Mouse (Mus musculus): ENCODE data around the gene Sec23ip. TPM values are rescaled to one million over a fixed set of nuclear protein-coding genes. Genes with fewer than 3 reads are reported as not detected.

The Sec23ip gene
- total and polyA plus RNA-seq, 2 experiments from 2014 or later: 10.6 to 20.2 TPM

DNA sequence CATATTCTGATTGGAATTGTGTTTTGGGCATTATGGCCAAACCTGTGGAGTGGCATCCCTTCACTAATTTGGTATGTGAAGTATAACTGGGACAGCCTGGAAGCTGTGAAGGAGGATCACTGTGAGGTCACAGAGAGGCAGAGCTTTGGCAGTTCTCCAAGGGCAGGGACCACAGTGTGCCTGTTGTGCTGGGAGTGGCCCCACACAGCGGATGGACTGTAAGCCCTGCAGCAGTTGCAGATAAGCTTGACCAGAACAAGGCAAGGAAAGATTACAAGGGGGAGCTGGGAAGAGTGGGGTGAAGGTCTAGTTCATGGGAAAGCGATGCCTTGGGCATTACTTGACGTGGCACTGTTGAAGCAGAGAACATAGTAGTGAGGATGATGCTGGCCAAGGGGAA is 4.0 kb downstream of the Sec23ip start:
- Histone ChIP-seq H3K4me1 (ENCODE audit: control insufficient read depth, insufficient read depth) (peaks cover 34% of the 10 kb centered on the region), H3K36me3 (replicated peaks; ENCODE audit: control insufficient read depth, insufficient read depth, low read length) (peaks cover 27% of the 10 kb centered on the region), H3K9me3 (replicated peaks; ENCODE audit: control insufficient read depth, low read length) (no peaks in the 10 kb centered on the region), H3K4me3 (ENCODE audit: low read depth, low read length) (no peak overlapping the region), H3K4me2 (ENCODE audit: low read depth, low read length) (peak overlapping the region; percentile 24; the same call in 1 of the 2 replicates), H3K27ac (ENCODE audit: low read depth) (peak overlapping the region; percentile 43; the same call in 1 of the 2 replicates), H3K9ac (replicated peaks; ENCODE audit: low read depth, low read length) (no peak overlapping the region), H3K27me3 (ENCODE audit: control insufficient read depth, insufficient read depth, low read length) (no peaks in the 10 kb centered on the region)
- 0 out of 2 replicates have a peak, but pooled peaks have one; percentile 4 for TF ChIP-seq CTCF (IDR thresholded peaks at IDR 0.05; ENCODE audit: low read depth)
- TF ChIP-seq EP300 (IDR thresholded peaks at IDR 0.05; ENCODE audit: low read depth): no peak
- peak; percentile 89 for DNase-seq (ENCODE audit: low spot score)
- 1% methylated on average over 3 of the region's 3 CpGs for WGBS
- ATAC-seq (ENCODE audit: insufficient read depth, low read depth): peak; percentile 60

- peaks cover 29% of the 10 kb centered on the region for H3K4me1 ChIP-seq (ENCODE audit: control insufficient read depth, insufficient read depth)
- DNase-seq (ENCODE audit: low spot score) (no peak), ATAC-seq (ENCODE audit: insufficient read depth, low read depth) (peak; percentile 55)
- no peaks in the 10 kb centered on the region for H3K9me3 ChIP-seq (replicated peaks; ENCODE audit: control insufficient read depth, low read length)
- 61% methylated on average over 9 of the region's 9 CpGs for WGBS
- H3K9ac ChIP-seq (replicated peaks; ENCODE audit: low read depth, low read length): no peak overlapping the region
- no peak for TF ChIP-seq EP300 (IDR thresholded peaks at IDR 0.05; ENCODE audit: low read depth)
- no peak for TF ChIP-seq CTCF (IDR thresholded peaks at IDR 0.05; ENCODE audit: low read depth)
- no peak overlapping the region for H3K4me2 ChIP-seq (ENCODE audit: low read depth, low read length)
- no peak overlapping the region for H3K4me3 ChIP-seq (ENCODE audit: low read depth, low read length)
- peaks cover 43% of the 10 kb centered on the region for H3K36me3 ChIP-seq (replicated peaks; ENCODE audit: control insufficient read depth, insufficient read depth, low read length)
- 0 out of 2 replicates have a peak overlapping the region, but pooled peaks have one; percentile 16 for H3K27ac ChIP-seq (ENCODE audit: low read depth)
- H3K27me3 ChIP-seq (ENCODE audit: control insufficient read depth, insufficient read depth, low read length): no peaks in the 10 kb centered on the region
Observed at GRCm38 (mm10) chr7:128750296-128750695, 5.6 kb downstream of the Sec23ip start.

DNA sequence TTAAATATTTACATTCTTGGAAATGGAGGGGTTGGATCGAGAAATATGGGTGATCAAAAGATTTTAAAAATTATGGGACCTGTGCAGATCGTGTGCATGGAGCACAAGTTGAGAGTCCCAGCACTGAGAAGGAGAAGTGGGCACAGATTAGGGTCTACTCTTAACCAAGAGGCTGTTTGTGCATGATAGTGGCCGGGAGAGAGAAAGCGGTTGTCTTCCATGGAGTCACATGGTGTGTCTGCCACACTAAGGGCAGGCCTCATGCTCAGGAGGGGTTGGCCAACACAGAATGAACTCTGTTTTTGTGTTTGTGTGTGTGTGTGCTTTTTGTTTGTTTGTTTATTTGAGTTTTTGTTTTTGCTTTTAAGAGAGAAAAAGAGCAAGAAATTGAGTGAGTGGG is 7.3 kb downstream of the Sec23ip start:
- Histone ChIP-seq H3K4me3 (ENCODE audit: low read depth, low read length) (no peak overlapping the region), H3K27ac (ENCODE audit: low read depth) (no peak overlapping the region), H3K4me1 (ENCODE audit: control insufficient read depth, insufficient read depth) (peaks cover 16% of the 10 kb centered on the region), H3K9ac (replicated peaks; ENCODE audit: low read depth, low read length) (no peak overlapping the region), H3K9me3 (replicated peaks; ENCODE audit: control insufficient read depth, low read length) (no peaks in the 10 kb centered on the region), H3K27me3 (ENCODE audit: control insufficient read depth, insufficient read depth, low read length) (no peaks in the 10 kb centered on the region), H3K36me3 (replicated peaks; ENCODE audit: control insufficient read depth, insufficient read depth, low read length) (peaks cover 55% of the 10 kb centered on the region), H3K4me2 (ENCODE audit: low read depth, low read length) (no peak overlapping the region)
- DNase-seq (ENCODE audit: low spot score) (no peak), ATAC-seq (ENCODE audit: insufficient read depth, low read depth) (no peak)
- 85% methylated on average over 4 of the region's 4 CpGs for WGBS
- no peak for TF ChIP-seq EP300 (IDR thresholded peaks at IDR 0.05; ENCODE audit: low read depth)
- TF ChIP-seq CTCF (IDR thresholded peaks at IDR 0.05; ENCODE audit: low read depth): no peak

DNA sequence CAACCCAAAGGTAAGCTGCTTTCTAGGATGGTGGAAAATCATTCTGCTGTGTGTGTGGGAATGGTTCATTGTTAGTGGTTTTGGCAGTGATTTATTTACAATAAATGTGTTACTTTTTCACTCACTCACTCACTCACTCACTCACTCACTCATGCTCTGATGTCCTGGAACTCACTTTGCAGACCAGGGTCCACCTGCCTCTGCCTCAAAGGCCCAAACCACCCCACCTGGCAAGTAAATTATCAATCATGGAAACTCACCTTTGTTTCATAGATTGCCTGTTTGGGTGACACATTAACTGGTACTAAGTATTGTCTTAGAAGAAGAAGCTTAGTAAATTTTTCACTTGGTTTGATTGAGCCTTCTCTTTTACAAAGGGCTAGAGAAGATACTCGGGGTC is 10.7 kb downstream of the Sec23ip start:
- H3K36me3 ChIP-seq (replicated peaks; ENCODE audit: control insufficient read depth, insufficient read depth, low read length): peaks cover 85% of the 10 kb centered on the region
- no peak for ATAC-seq (ENCODE audit: insufficient read depth, low read depth)
- no peak overlapping the region for H3K9ac ChIP-seq (replicated peaks; ENCODE audit: low read depth, low read length)
- 88% methylated on average over 1 of the region's 1 CpGs for WGBS
- H3K9me3 ChIP-seq (replicated peaks; ENCODE audit: control insufficient read depth, low read length): no peaks in the 10 kb centered on the region
- no peak overlapping the region for H3K27ac ChIP-seq (ENCODE audit: low read depth)
- H3K4me1 ChIP-seq (ENCODE audit: control insufficient read depth, insufficient read depth): no peaks in the 10 kb centered on the region
- no peak overlapping the region for H3K4me3 ChIP-seq (ENCODE audit: low read depth, low read length)
- DNase-seq (ENCODE audit: low spot score): no peak
- TF ChIP-seq CTCF (IDR thresholded peaks at IDR 0.05; ENCODE audit: low read depth): no peak
- TF ChIP-seq EP300 (IDR thresholded peaks at IDR 0.05; ENCODE audit: low read depth): no peak
- no peaks in the 10 kb centered on the region for H3K27me3 ChIP-seq (ENCODE audit: control insufficient read depth, insufficient read depth, low read length)
- no peak overlapping the region for H3K4me2 ChIP-seq (ENCODE audit: low read depth, low read length)

- Histone ChIP-seq H3K27ac (ENCODE audit: low read depth) (no peak overlapping the region), H3K4me1 (ENCODE audit: control insufficient read depth, insufficient read depth) (no peaks in the 10 kb centered on the region), H3K36me3 (replicated peaks; ENCODE audit: control insufficient read depth, insufficient read depth, low read length) (peaks cover 92% of the 10 kb centered on the region), H3K4me2 (ENCODE audit: low read depth, low read length) (no peak overlapping the region), H3K9ac (replicated peaks; ENCODE audit: low read depth, low read length) (no peak overlapping the region), H3K27me3 (ENCODE audit: control insufficient read depth, insufficient read depth, low read length) (no peaks in the 10 kb centered on the region), H3K9me3 (replicated peaks; ENCODE audit: control insufficient read depth, low read length) (no peaks in the 10 kb centered on the region), H3K4me3 (ENCODE audit: low read depth, low read length) (no peak overlapping the region)
- 89% methylated on average over 4 of the region's 4 CpGs for WGBS
- ATAC-seq (ENCODE audit: insufficient read depth, low read depth) (no peak), DNase-seq (ENCODE audit: low spot score) (no peak)
- TF ChIP-seq EP300 (IDR thresholded peaks at IDR 0.05; ENCODE audit: low read depth) (no peak), CTCF (IDR thresholded peaks at IDR 0.05; ENCODE audit: low read depth) (no peak)
Observed at GRCm38 (mm10) chr7:128758948-128759347, 14.2 kb downstream of the Sec23ip start.

- Histone ChIP-seq H3K36me3 (replicated peaks; ENCODE audit: control insufficient read depth, insufficient read depth, low read length) (peaks cover 91% of the 10 kb centered on the region), H3K4me3 (ENCODE audit: low read depth, low read length) (no peak overlapping the region), H3K27ac (ENCODE audit: low read depth) (no peak overlapping the region), H3K27me3 (ENCODE audit: control insufficient read depth, insufficient read depth, low read length) (no peaks in the 10 kb centered on the region), H3K9me3 (replicated peaks; ENCODE audit: control insufficient read depth, low read length) (no peaks in the 10 kb centered on the region), H3K4me1 (ENCODE audit: control insufficient read depth, insufficient read depth) (no peaks in the 10 kb centered on the region), H3K4me2 (ENCODE audit: low read depth, low read length) (no peak overlapping the region), H3K9ac (replicated peaks; ENCODE audit: low read depth, low read length) (no peak overlapping the region)
- DNase-seq (ENCODE audit: low spot score) (no peak), ATAC-seq (ENCODE audit: insufficient read depth, low read depth) (peak; percentile 58)
- TF ChIP-seq CTCF (IDR thresholded peaks at IDR 0.05; ENCODE audit: low read depth) (no peak), EP300 (IDR thresholded peaks at IDR 0.05; ENCODE audit: low read depth) (0 out of 2 replicates have a peak, but pooled peaks have one; percentile 42)
Observed at GRCm38 (mm10) chr7:128766696-128767095, 22.0 kb downstream of the Sec23ip start.
